Comparison of ENCODE assay signal across 8 mouse cellular contexts in the genomic region with DNA sequence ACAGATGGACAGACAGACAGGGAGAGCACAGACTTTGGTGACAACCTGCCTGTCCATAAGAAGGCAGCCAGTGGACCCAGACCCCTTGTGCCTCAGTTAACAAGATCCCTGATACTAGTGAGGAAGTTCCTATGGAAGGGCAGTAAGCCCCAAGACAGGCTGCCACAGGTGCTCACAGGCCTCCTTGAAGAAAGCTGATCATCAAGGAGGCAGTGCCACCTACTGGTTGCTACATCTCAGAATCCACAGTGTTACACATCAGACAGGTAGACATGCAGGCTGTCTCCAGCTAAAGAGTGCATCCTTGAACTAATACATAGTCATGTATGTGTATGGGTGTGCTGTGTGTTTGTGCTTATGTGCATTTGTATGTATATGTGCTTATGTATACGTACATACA. TPM values are rescaled to one million over a fixed set of nuclear protein-coding genes. Genes with fewer than 3 reads are reported as not detected.
DNase-seq lines count a peak whose midpoint lies in the region.

No protein-coding gene starts in this region.

- peak; percentile 48 to 84 for DNase-seq in adrenal gland, adult (ENCODE audit: inconsistent age in 2 of 2, low spot score in 1 of 2)
- DNase-seq in adrenal gland, postnatal 4 days (ENCODE audit: low spot score in 2 of 2): no peak
- DNase-seq in adrenal gland, adult 2 months: peak; percentile 55
- DNase-seq in embryo, embryonic 9.5 days (ENCODE audit: extremely low spot score): peak; percentile 46
- DNase-seq in heart, postnatal 4 days: peak; percentile 64
- peak; percentile 51 for DNase-seq in layer of hippocampus, adult 9-11 months
- peak; percentile 69 for DNase-seq in mesoderm, embryonic 11.5 days (ENCODE audit: low read depth, low spot score)
- peak; percentile 60 for DNase-seq in right cerebral cortex, postnatal 4 days

RNA-seq across cellular contexts. Expression of gene Mad1l1, which starts 29.2 kb away (rescaled TPM):
- 10 to 100 TPM; 24.2 to 34.4 TPM for total RNA-seq in adrenal gland, postnatal 4 days (2021)
- 10 to 100 TPM; 12.4 to 20.5 TPM for total RNA-seq in adrenal gland, adult 2 months (2021)
- polyA plus RNA-seq in adrenal gland, adult 2 months (2012; rRNA removed): 15.8 and 21.0 TPM in 2 replicates
- 10 to 100 TPM; 22.1 to 28.5 TPM for total RNA-seq in heart, postnatal 4 days (2021)

RNA-seq across cellular contexts. Expression of gene Nudt1, which starts 29.3 kb away (rescaled TPM):
- total RNA-seq in adrenal gland, postnatal 4 days (2021): 10 to 100 TPM; 20.5 to 21.2 TPM
- 10 to 100 TPM; 15.0 to 18.2 TPM for total RNA-seq in adrenal gland, adult 2 months (2021)
- 5.1 and 6.3 TPM in 2 replicates for polyA plus RNA-seq in adrenal gland, adult 2 months (2012; rRNA removed)
- total RNA-seq in heart, postnatal 4 days (2021): 10 to 100 TPM; 16.2 to 18.6 TPM

RNA-seq across cellular contexts. Expression of gene Mrm2, which starts 39.5 kb away (rescaled TPM):
- 10 to 100 TPM; 13.4 to 15.0 TPM for total RNA-seq in adrenal gland, postnatal 4 days (2021)
- 10 to 100 TPM in 1 of 2 experiments, 1 to 10 TPM in 1; 9.2 to 22.6 TPM for total RNA-seq in adrenal gland, adult 2 months (2021)
- 9.6 and 10.1 TPM in 2 replicates for polyA plus RNA-seq in adrenal gland, adult 2 months (2012; rRNA removed)
- total RNA-seq in heart, postnatal 4 days (2021): 1 to 10 TPM; 7.2 to 7.8 TPM

Comparison
In these comparisons a context has a peak if more than half of its experiments do, and no peak if none do; other contexts are left out.
1. DNase-seq: peak in adrenal gland, adult (2 of 2), adrenal gland, adult 2 months (single experiment), embryo, embryonic 9.5 days (single experiment), heart, postnatal 4 days (single experiment), layer of hippocampus, adult 9-11 months (single experiment), mesoderm, embryonic 11.5 days (single experiment) and right cerebral cortex, postnatal 4 days (single experiment); none in adrenal gland, postnatal 4 days (0 of 2).